Mouse (Mus musculus): ENCODE measurements around the gene Upk3a. TPM values are rescaled to one million over a fixed set of nuclear protein-coding genes. Genes with fewer than 3 reads are reported as not detected.

Upk3a gene
- polyA plus RNA-seq (2015; fragmentation: Nextera tagmentation; extraction: Ambion mirVana): 0.91 and 1.6 TPM in 2 replicates

GRCm38 (mm10) chr15:85016951-85017664 is at the start of gene Upk3a:
Gene Upk3a (plus strand): TSS chr15:85017141.
- Histone ChIP-seq H3K4me3 (peak within 1 kb of the TSS; percentile 26), H3K27me3 (0 out of 2 replicates have a peak, but pooled peaks cover 3% of the 10 kb centered on the region), H3K9me3 (no peaks in the 10 kb centered on the region), H3K36me3 (no peaks in the 10 kb centered on the region), H3K9ac (peak within 1 kb of the TSS; percentile 23; the same call in 1 of the 2 replicates), H3K4me1 (replicated peaks) (peaks cover 13% of the 10 kb centered on the region), H3K4me2 (peak within 1 kb of the TSS; percentile 54), H3K27ac (replicated peaks) (no peak within 1 kb of the TSS)
- peak; percentile 30; the same call in 1 of the 2 replicates for ATAC-seq (ENCODE audit: low FRiP score, low read depth)
- WGBS: 11% methylated on average over 21 of the region's 21 CpGs

- peaks cover 15% of the 10 kb centered on the region for H3K4me1 ChIP-seq (replicated peaks)
- no peaks in the 10 kb centered on the region for H3K27me3 ChIP-seq
- no peak overlapping the region for H3K9ac ChIP-seq
- no peaks in the 10 kb centered on the region for H3K9me3 ChIP-seq
- 94% methylated on average over 4 of the region's 4 CpGs for WGBS
- no peak for ATAC-seq (ENCODE audit: low FRiP score, low read depth)
- H3K36me3 ChIP-seq: peaks cover 4% of the 10 kb centered on the region; the same call in 1 of the 2 replicates
- H3K4me2 ChIP-seq: no peak overlapping the region
- H3K4me3 ChIP-seq: no peak overlapping the region
- H3K27ac ChIP-seq (replicated peaks): no peak overlapping the region
Measured at GRCm38 (mm10) chr15:84968534-84968933, 48.4 kb upstream of the Upk3a start.

DNA sequence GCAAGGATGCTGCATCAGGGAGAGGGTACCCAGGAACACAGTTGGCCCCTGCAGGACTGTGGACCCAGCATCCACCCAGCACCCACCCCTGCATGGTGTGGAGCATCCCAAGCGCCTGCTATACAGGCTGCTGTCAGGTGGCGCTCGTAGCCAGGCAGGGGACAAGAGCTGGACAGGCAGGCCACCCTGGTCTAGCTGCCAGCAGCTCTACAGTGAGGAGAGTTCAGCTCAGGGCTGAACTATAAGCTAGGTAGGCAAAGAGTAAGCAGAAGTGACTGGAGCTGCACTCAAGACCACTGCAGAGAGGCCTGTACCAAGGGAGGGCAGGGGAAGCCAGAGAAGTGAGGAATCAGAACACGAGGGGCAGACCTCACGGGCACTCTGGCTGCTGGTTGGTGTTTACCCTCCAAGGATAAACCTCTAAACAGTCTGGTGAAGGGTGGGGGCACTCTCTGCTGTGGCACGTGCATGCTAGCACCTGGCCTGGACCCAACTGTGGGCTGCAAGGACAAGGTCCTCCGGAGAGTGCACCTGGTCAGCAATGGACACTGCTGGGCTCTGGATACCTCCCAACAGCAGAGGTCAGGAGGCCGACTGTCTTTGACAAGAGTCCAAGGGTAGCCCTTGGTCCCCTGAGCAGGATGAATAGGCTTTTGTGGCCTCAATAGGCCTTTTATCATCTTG is 43.9 kb upstream of the Upk3a start:
- Histone ChIP-seq H3K36me3 (peaks cover 4% of the 10 kb centered on the region; the same call in 1 of the 2 replicates), H3K4me2 (no peak overlapping the region), H3K4me1 (replicated peaks) (peaks cover 42% of the 10 kb centered on the region), H3K27ac (replicated peaks) (peak overlapping the region; percentile 42; the same call in 1 of the 2 replicates), H3K9me3 (no peaks in the 10 kb centered on the region), H3K27me3 (no peaks in the 10 kb centered on the region), H3K9ac (no peak overlapping the region), H3K4me3 (no peak overlapping the region)
- WGBS: 33% methylated on average over 8 of the region's 8 CpGs
- peak; percentile 57; the same call in 1 of the 2 replicates for ATAC-seq (ENCODE audit: low FRiP score, low read depth)

DNA sequence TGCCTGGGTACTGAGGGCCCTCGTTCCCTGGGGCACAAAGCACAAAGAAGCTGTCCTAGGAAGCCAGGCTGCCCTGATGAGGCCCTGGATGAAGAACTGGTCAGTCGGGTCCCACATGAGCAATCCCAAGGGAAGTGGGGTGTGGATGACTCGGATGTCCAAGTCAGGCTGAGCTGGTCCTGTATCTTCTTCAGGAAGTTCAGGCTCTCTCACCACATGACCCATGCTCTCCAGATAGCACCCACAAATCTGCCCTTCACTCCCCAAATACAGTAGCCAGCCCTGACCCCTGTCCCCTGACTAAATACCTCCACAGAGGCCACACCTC is 43.4 kb upstream of the Upk3a start:
- no peak overlapping the region for H3K4me2 ChIP-seq
- peaks cover 4% of the 10 kb centered on the region; the same call in 1 of the 2 replicates for H3K36me3 ChIP-seq
- no peak overlapping the region for H3K9ac ChIP-seq
- no peaks in the 10 kb centered on the region for H3K27me3 ChIP-seq
- ATAC-seq (ENCODE audit: low FRiP score, low read depth): no peak
- H3K9me3 ChIP-seq: no peaks in the 10 kb centered on the region
- H3K4me1 ChIP-seq (replicated peaks): peaks cover 42% of the 10 kb centered on the region
- peak overlapping the region; percentile 45; the same call in 1 of the 2 replicates for H3K27ac ChIP-seq (replicated peaks)
- 18% methylated on average over 3 of the region's 3 CpGs for WGBS
- H3K4me3 ChIP-seq: no peak overlapping the region

DNA sequence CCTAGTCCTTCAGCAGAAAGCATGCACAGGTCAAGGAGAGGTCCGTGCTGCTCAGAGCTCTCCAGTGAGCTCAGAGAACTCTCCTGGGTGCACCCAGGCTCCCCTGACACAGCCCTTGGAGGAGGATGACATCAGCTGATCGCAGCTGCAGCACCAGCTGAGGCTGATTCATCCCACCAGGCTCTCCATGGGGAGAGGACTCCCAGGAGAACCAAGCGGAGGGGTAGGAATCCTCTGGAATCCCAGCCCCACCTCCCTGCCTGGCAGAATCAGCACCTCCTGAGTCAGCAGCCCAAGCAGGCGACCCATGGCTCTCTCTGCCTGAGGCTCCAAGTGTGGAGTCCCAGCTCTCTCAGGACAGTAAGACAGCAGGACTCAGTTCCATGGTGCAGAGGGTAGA is 41.2 kb upstream of the Upk3a start:
- no peak overlapping the region for H3K4me3 ChIP-seq
- H3K4me1 ChIP-seq (replicated peaks): peaks cover 46% of the 10 kb centered on the region
- WGBS: 27% methylated on average over 4 of the region's 4 CpGs
- no peaks in the 10 kb centered on the region for H3K27me3 ChIP-seq
- ATAC-seq (ENCODE audit: low FRiP score, low read depth): 0 out of 2 replicates have a peak, but pooled peaks have one; percentile 2
- no peaks in the 10 kb centered on the region for H3K36me3 ChIP-seq
- H3K4me2 ChIP-seq: no peak overlapping the region
- H3K9me3 ChIP-seq: no peaks in the 10 kb centered on the region
- H3K27ac ChIP-seq (replicated peaks): no peak overlapping the region
- no peak overlapping the region for H3K9ac ChIP-seq

DNA sequence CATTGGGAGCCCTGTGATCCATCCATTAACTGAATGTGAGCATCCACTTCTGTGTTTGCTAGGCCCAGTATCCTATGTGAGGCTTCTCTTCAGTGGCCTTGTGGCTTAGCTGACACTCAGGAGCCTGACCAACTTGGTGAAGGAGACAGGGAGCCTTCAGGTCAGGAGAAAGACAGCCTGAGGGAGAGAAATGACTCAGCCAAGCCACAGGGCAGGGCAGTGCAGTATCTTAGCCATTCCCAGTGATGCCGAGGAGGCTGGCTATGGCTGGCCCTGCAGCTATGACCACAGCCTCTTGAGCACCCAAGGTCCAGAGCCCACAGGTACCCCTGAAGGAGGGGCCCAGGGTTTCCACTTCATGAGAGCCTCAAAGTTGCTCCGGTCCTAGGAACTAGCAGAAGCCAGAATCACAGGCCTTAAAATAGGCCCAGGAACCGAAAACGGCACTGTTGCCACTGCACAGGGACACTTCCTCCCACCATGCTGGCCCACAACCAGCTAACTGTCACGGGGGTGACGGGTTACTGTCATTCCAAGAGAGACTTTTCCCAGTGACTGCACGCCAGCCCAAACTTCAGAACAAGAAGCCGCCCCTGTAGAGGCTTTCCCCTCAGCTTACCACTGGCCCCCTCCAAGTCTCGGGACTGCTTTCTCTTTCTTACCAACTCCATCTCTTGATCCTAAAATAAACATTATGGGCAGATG is 35.2 kb upstream of the Upk3a start:
- Histone ChIP-seq H3K4me1 (replicated peaks) (peaks cover 48% of the 10 kb centered on the region), H3K27me3 (no peaks in the 10 kb centered on the region), H3K4me2 (no peak overlapping the region), H3K9me3 (no peaks in the 10 kb centered on the region), H3K27ac (replicated peaks) (no peak overlapping the region), H3K4me3 (no peak overlapping the region), H3K9ac (no peak overlapping the region), H3K36me3 (no peaks in the 10 kb centered on the region)
- 87% methylated on average over 9 of the region's 9 CpGs for WGBS
- no peak for ATAC-seq (ENCODE audit: low FRiP score, low read depth)

GRCm38 (mm10) chr15:84982888-84983287 is 34.1 kb upstream of the Upk3a start:
- 85% methylated on average over 3 of the region's 3 CpGs for WGBS
- H3K4me3 ChIP-seq: no peak overlapping the region
- H3K4me1 ChIP-seq (replicated peaks): peaks cover 45% of the 10 kb centered on the region
- H3K9me3 ChIP-seq: no peaks in the 10 kb centered on the region
- H3K27me3 ChIP-seq: no peaks in the 10 kb centered on the region
- H3K36me3 ChIP-seq: no peaks in the 10 kb centered on the region
- H3K9ac ChIP-seq: no peak overlapping the region
- H3K4me2 ChIP-seq: no peak overlapping the region
- no peak overlapping the region for H3K27ac ChIP-seq (replicated peaks)
- no peak for ATAC-seq (ENCODE audit: low FRiP score, low read depth)

- no peaks in the 10 kb centered on the region for H3K36me3 ChIP-seq
- no peak overlapping the region for H3K4me3 ChIP-seq
- WGBS: 82% methylated on average over 7 of the region's 7 CpGs
- peaks cover 53% of the 10 kb centered on the region for H3K4me1 ChIP-seq (replicated peaks)
- H3K27ac ChIP-seq (replicated peaks): no peak overlapping the region
- no peaks in the 10 kb centered on the region for H3K9me3 ChIP-seq
- H3K27me3 ChIP-seq: no peaks in the 10 kb centered on the region
- no peak overlapping the region for H3K4me2 ChIP-seq
- no peak for ATAC-seq (ENCODE audit: low FRiP score, low read depth)
- H3K9ac ChIP-seq: no peak overlapping the region
Measured at GRCm38 (mm10) chr15:84983721-84984120, 33.2 kb upstream of the Upk3a start.

- Histone ChIP-seq H3K4me1 (replicated peaks) (peaks cover 54% of the 10 kb centered on the region), H3K27ac (replicated peaks) (no peak overlapping the region), H3K4me2 (peak overlapping the region; percentile 78), H3K36me3 (no peaks in the 10 kb centered on the region), H3K9ac (no peak overlapping the region), H3K4me3 (peak overlapping the region; percentile 93), H3K27me3 (no peaks in the 10 kb centered on the region), H3K9me3 (no peaks in the 10 kb centered on the region)
- no peak for ATAC-seq (ENCODE audit: low FRiP score, low read depth)
- WGBS: 82% methylated on average over 12 of the region's 12 CpGs
Measured at GRCm38 (mm10) chr15:84985516-84986160, 31.3 kb upstream of the Upk3a start.

GRCm38 (mm10) chr15:84986171-84987019 is 30.5 kb upstream of the Upk3a start:
- peak overlapping the region; percentile 94 for H3K9ac ChIP-seq
- H3K9me3 ChIP-seq: no peaks in the 10 kb centered on the region
- H3K27me3 ChIP-seq: no peaks in the 10 kb centered on the region
- no peaks in the 10 kb centered on the region for H3K36me3 ChIP-seq
- no peak overlapping the region for H3K27ac ChIP-seq (replicated peaks)
- WGBS: 63% methylated on average over 4 of the region's 4 CpGs
- peak overlapping the region; percentile 78 for H3K4me2 ChIP-seq
- peak overlapping the region; percentile 93 for H3K4me3 ChIP-seq
- no peak for ATAC-seq (ENCODE audit: low FRiP score, low read depth)
- H3K4me1 ChIP-seq (replicated peaks): peaks cover 54% of the 10 kb centered on the region
